Mouse (Mus musculus) G1E (cell line): ENCODE measurements around the gene Fcgr3.

Experiments used
- CTCF ChIP-seq: IDR thresholded peaks from 2 replicates; pipeline ENCODE4 v1.5.1; 2012; ENCODE audit warnings: low read depth, low read length, inconsistent platforms, mixed read lengths
- GATA1 ChIP-seq: IDR thresholded peaks from 2 replicates; pipeline ENCODE4 v1.6.1; 2012; ENCODE audit warnings: borderline replicate concordance, low read length, inconsistent platforms, mixed read lengths

DNA sequence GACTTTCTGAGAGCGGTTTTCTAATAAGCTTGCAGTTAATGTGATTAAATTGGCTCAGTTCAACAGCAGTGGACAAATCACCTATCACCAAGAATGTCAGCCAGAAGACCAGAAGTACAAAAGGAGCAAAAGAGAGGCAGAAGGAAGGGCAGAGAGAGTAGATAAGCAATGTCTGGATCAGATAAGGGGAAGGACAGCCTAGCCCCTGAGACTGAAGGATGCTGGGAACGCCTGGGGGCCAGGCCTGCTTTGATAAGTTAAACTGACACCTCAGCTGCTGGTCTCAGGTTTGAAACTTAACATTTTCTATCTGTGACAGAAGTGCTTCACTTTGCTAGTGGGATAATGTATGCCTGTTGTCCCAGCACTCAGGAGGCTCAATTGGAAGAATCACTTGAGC lies 32.9 kb upstream of the Fcgr3 start:
- TF ChIP-seq CTCF: no peak
- TF ChIP-seq GATA1: no peak
